Mouse (Mus musculus) cerebellum, adult 2 months (tissue): Measurements from ENCODE around the gene Gtf3c5.

Experiments
- CTCF ChIP-seq: fragments of 200-500 bp; IDR thresholded peaks from 2 replicates; pipeline ENCODE4 v1.5.1; 2011; ENCODE audit warnings: low read depth, mild to moderate bottlenecking, control low read depth, low read length, moderate library complexity, borderline replicate concordance; ENCODE audit not compliant: insufficient read depth
- POLR2A ChIP-seq: fragments of 200-500 bp; IDR thresholded peaks from 2 replicates; pipeline ENCODE4 v1.6.1; 2011; ENCODE audit warnings: low read length, control low read depth, borderline replicate concordance; ENCODE audit not compliant: insufficient read depth

- TF ChIP-seq CTCF (no peak), POLR2A (no peak)
Observed at GRCm38 (mm10) chr2:28601720-28602590, 18.4 kb upstream of the Gtf3c5 start.
